Mouse (Mus musculus): ENCODE measurements around the gene Zfhx3. TPM values are rescaled to one million over a fixed set of nuclear protein-coding genes. Genes with fewer than 3 reads are reported as not detected.

Gene Zfhx3
- polyA plus RNA-seq, 1 experiment from 2014 or later, result 3.3 TPM

GRCm38 (mm10) chr8:108973639-108974325 is 1031.3 kb downstream of the Zfhx3 start:
- Histone ChIP-seq H3K4me2 (ENCODE audit: low read depth, low read length) (no peak overlapping the region), H3K4me3 (ENCODE audit: low read length) (no peak overlapping the region), H3K9me3 (replicated peaks; ENCODE audit: control insufficient read depth, low read length) (no peaks in the 10 kb centered on the region), H3K4me1 (ENCODE audit: control insufficient read depth, insufficient read depth, low read length) (no peaks in the 10 kb centered on the region), H3K36me3 (ENCODE audit: control insufficient read depth, insufficient read depth) (no peaks in the 10 kb centered on the region), H3K27ac (ENCODE audit: low read length) (no peak overlapping the region), H3K27me3 (ENCODE audit: control insufficient read depth, insufficient read depth, low read length) (no peaks in the 10 kb centered on the region), H3K9ac (ENCODE audit: low read length) (no peak overlapping the region)
- no peak for ATAC-seq (replicated peaks; ENCODE audit: extremely low read depth, insufficient read depth, low FRiP score)
- WGBS, result 82% methylated on average over 9 of the region's 9 CpGs

GRCm38 (mm10) chr8:108977693-108978361 is 1035.4 kb downstream of the Zfhx3 start:
- H3K4me3 ChIP-seq (ENCODE audit: low read length), result no peak overlapping the region
- no peak overlapping the region for H3K4me2 ChIP-seq (ENCODE audit: low read depth, low read length)
- ATAC-seq (replicated peaks; ENCODE audit: extremely low read depth, insufficient read depth, low FRiP score), result no peak
- H3K4me1 ChIP-seq (ENCODE audit: control insufficient read depth, insufficient read depth, low read length), result no peaks in the 10 kb centered on the region
- 58% methylated on average over 11 of the region's 11 CpGs for WGBS
- no peak overlapping the region for H3K27ac ChIP-seq (ENCODE audit: low read length)
- H3K36me3 ChIP-seq (ENCODE audit: control insufficient read depth, insufficient read depth), result no peaks in the 10 kb centered on the region
- no peaks in the 10 kb centered on the region for H3K27me3 ChIP-seq (ENCODE audit: control insufficient read depth, insufficient read depth, low read length)
- 0 out of 2 replicates have a peak, but pooled peaks cover 3% of the 10 kb centered on the region for H3K9me3 ChIP-seq (replicated peaks; ENCODE audit: control insufficient read depth, low read length)
- no peak overlapping the region for H3K9ac ChIP-seq (ENCODE audit: low read length)

GRCm38 (mm10) chr8:108978362-108978750 is 1035.9 kb downstream of the Zfhx3 start:
- no peaks in the 10 kb centered on the region for H3K27me3 ChIP-seq (ENCODE audit: control insufficient read depth, insufficient read depth, low read length)
- H3K4me1 ChIP-seq (ENCODE audit: control insufficient read depth, insufficient read depth, low read length), result no peaks in the 10 kb centered on the region
- no peak overlapping the region for H3K9ac ChIP-seq (ENCODE audit: low read length)
- no peak overlapping the region for H3K27ac ChIP-seq (ENCODE audit: low read length)
- H3K4me2 ChIP-seq (ENCODE audit: low read depth, low read length), result no peak overlapping the region
- no peaks in the 10 kb centered on the region for H3K36me3 ChIP-seq (ENCODE audit: control insufficient read depth, insufficient read depth)
- no peak overlapping the region for H3K4me3 ChIP-seq (ENCODE audit: low read length)
- ATAC-seq (replicated peaks; ENCODE audit: extremely low read depth, insufficient read depth, low FRiP score), result no peak
- 87% methylated on average over 7 of the region's 7 CpGs for WGBS
- H3K9me3 ChIP-seq (replicated peaks; ENCODE audit: control insufficient read depth, low read length), result 0 out of 2 replicates have a peak, but pooled peaks cover 3% of the 10 kb centered on the region

GRCm38 (mm10) chr8:108984904-108985303 is 1042.5 kb downstream of the Zfhx3 start:
- H3K9ac ChIP-seq (ENCODE audit: low read length), result no peak overlapping the region
- no peaks in the 10 kb centered on the region for H3K4me1 ChIP-seq (ENCODE audit: control insufficient read depth, insufficient read depth, low read length)
- no peaks in the 10 kb centered on the region for H3K36me3 ChIP-seq (ENCODE audit: control insufficient read depth, insufficient read depth)
- 0 out of 2 replicates have a peak, but pooled peaks cover 3% of the 10 kb centered on the region for H3K9me3 ChIP-seq (replicated peaks; ENCODE audit: control insufficient read depth, low read length)
- H3K4me2 ChIP-seq (ENCODE audit: low read depth, low read length), result no peak overlapping the region
- WGBS, result 56% methylated on average over 2 of the region's 2 CpGs
- no peaks in the 10 kb centered on the region for H3K27me3 ChIP-seq (ENCODE audit: control insufficient read depth, insufficient read depth, low read length)
- no peak overlapping the region for H3K4me3 ChIP-seq (ENCODE audit: low read length)
- ATAC-seq (replicated peaks; ENCODE audit: extremely low read depth, insufficient read depth, low FRiP score), result no peak
- H3K27ac ChIP-seq (ENCODE audit: low read length), result no peak overlapping the region

GRCm38 (mm10) chr8:108989841-108990240 is 1047.4 kb downstream of the Zfhx3 start:
- ATAC-seq (replicated peaks; ENCODE audit: extremely low read depth, insufficient read depth, low FRiP score), result no peak

GRCm38 (mm10) chr8:108990537-108990936 is 1048.1 kb downstream of the Zfhx3 start:
- ATAC-seq (replicated peaks; ENCODE audit: extremely low read depth, insufficient read depth, low FRiP score), result no peak
- 69% methylated on average over 6 of the region's 6 CpGs for WGBS

More at GRCm38 (mm10) chr8:108989841-108990240, 1047.4 kb downstream of the Zfhx3 start:
- Histone ChIP-seq H3K9me3 (replicated peaks; ENCODE audit: control insufficient read depth, low read length) (no peaks in the 10 kb centered on the region), H3K4me1 (ENCODE audit: control insufficient read depth, insufficient read depth, low read length) (no peaks in the 10 kb centered on the region), H3K27me3 (ENCODE audit: control insufficient read depth, insufficient read depth, low read length) (no peaks in the 10 kb centered on the region), H3K36me3 (ENCODE audit: control insufficient read depth, insufficient read depth) (no peaks in the 10 kb centered on the region), H3K4me3 (ENCODE audit: low read length) (no peak overlapping the region), H3K9ac (ENCODE audit: low read length) (no peak overlapping the region), H3K27ac (ENCODE audit: low read length) (no peak overlapping the region), H3K4me2 (ENCODE audit: low read depth, low read length) (no peak overlapping the region)
- 82% methylated on average over 5 of the region's 5 CpGs for WGBS

GRCm38 (mm10) chr8:108991395-108991794 is 1049.0 kb downstream of the Zfhx3 start:
- no peak for ATAC-seq (replicated peaks; ENCODE audit: extremely low read depth, insufficient read depth, low FRiP score)
- Histone ChIP-seq H3K4me1 (ENCODE audit: control insufficient read depth, insufficient read depth, low read length) (no peaks in the 10 kb centered on the region), H3K4me2 (ENCODE audit: low read depth, low read length) (no peak overlapping the region), H3K4me3 (ENCODE audit: low read length) (no peak overlapping the region), H3K9ac (ENCODE audit: low read length) (no peak overlapping the region), H3K36me3 (ENCODE audit: control insufficient read depth, insufficient read depth) (no peaks in the 10 kb centered on the region), H3K9me3 (replicated peaks; ENCODE audit: control insufficient read depth, low read length) (no peaks in the 10 kb centered on the region), H3K27me3 (ENCODE audit: control insufficient read depth, insufficient read depth, low read length) (no peaks in the 10 kb centered on the region), H3K27ac (ENCODE audit: low read length) (no peak overlapping the region)
- 84% methylated on average over 5 of the region's 5 CpGs for WGBS

More at GRCm38 (mm10) chr8:108990537-108990936, 1048.1 kb downstream of the Zfhx3 start:
- Histone ChIP-seq H3K36me3 (ENCODE audit: control insufficient read depth, insufficient read depth) (no peaks in the 10 kb centered on the region), H3K4me1 (ENCODE audit: control insufficient read depth, insufficient read depth, low read length) (no peaks in the 10 kb centered on the region), H3K27ac (ENCODE audit: low read length) (no peak overlapping the region), H3K27me3 (ENCODE audit: control insufficient read depth, insufficient read depth, low read length) (no peaks in the 10 kb centered on the region), H3K9ac (ENCODE audit: low read length) (no peak overlapping the region), H3K4me3 (ENCODE audit: low read length) (no peak overlapping the region), H3K9me3 (replicated peaks; ENCODE audit: control insufficient read depth, low read length) (no peaks in the 10 kb centered on the region), H3K4me2 (ENCODE audit: low read depth, low read length) (no peak overlapping the region)

GRCm38 (mm10) chr8:108993718-108994117 is 1051.3 kb downstream of the Zfhx3 start:
- Histone ChIP-seq H3K27ac (ENCODE audit: low read length) (no peak overlapping the region), H3K4me2 (ENCODE audit: low read depth, low read length) (no peak overlapping the region), H3K9ac (ENCODE audit: low read length) (no peak overlapping the region), H3K27me3 (ENCODE audit: control insufficient read depth, insufficient read depth, low read length) (no peaks in the 10 kb centered on the region), H3K9me3 (replicated peaks; ENCODE audit: control insufficient read depth, low read length) (no peaks in the 10 kb centered on the region), H3K36me3 (ENCODE audit: control insufficient read depth, insufficient read depth) (no peaks in the 10 kb centered on the region), H3K4me3 (ENCODE audit: low read length) (no peak overlapping the region), H3K4me1 (ENCODE audit: control insufficient read depth, insufficient read depth, low read length) (no peaks in the 10 kb centered on the region)
- WGBS, result 34% methylated on average over 2 of the region's 2 CpGs
- no peak for ATAC-seq (replicated peaks; ENCODE audit: extremely low read depth, insufficient read depth, low FRiP score)

GRCm38 (mm10) chr8:108994187-108994586 is 1051.7 kb downstream of the Zfhx3 start:
- H3K9me3 ChIP-seq (replicated peaks; ENCODE audit: control insufficient read depth, low read length), result no peaks in the 10 kb centered on the region
- H3K9ac ChIP-seq (ENCODE audit: low read length), result no peak overlapping the region
- no peak overlapping the region for H3K4me3 ChIP-seq (ENCODE audit: low read length)
- no peak overlapping the region for H3K27ac ChIP-seq (ENCODE audit: low read length)
- H3K36me3 ChIP-seq (ENCODE audit: control insufficient read depth, insufficient read depth), result no peaks in the 10 kb centered on the region
- no peaks in the 10 kb centered on the region for H3K4me1 ChIP-seq (ENCODE audit: control insufficient read depth, insufficient read depth, low read length)
- 47% methylated on average over 2 of the region's 2 CpGs for WGBS
- no peak overlapping the region for H3K4me2 ChIP-seq (ENCODE audit: low read depth, low read length)
- H3K27me3 ChIP-seq (ENCODE audit: control insufficient read depth, insufficient read depth, low read length), result no peaks in the 10 kb centered on the region
- no peak for ATAC-seq (replicated peaks; ENCODE audit: extremely low read depth, insufficient read depth, low FRiP score)

Measured in heart, embryonic 16.5 days (tissue).